Mouse (Mus musculus): Measurements from ENCODE around the gene Kctd5.

- TF ChIP-seq CTCF (IDR thresholded peaks at IDR 0.05) (no peak), EP300 (IDR thresholded peaks at IDR 0.05) (no peak)
Measured at GRCm38 (mm10) chr17:24048053-24048452, 25.2 kb downstream of the Kctd5 start.

Measured in lung, postnatal 0 days (tissue).